Mouse (Mus musculus) C2C12 (cell line): ENCODE measurements at regions not wholly inside any gene's neighbourhood (a gene's known extent, or its start where the extent isn't known, plus 50 kb on each side); places are given as distances from the start of the nearest gene placed in this dataset.

Experiments
- CTCF ChIP-seq: IDR thresholded peaks from one replicate; pipeline ENCODE4 v1.5.1; 2011; ENCODE audit not compliant: control insufficient read depth, insufficient read depth, insufficient read length
- MAX ChIP-seq: IDR thresholded peaks from one replicate; pipeline ENCODE4 v1.6.1; 2011; ENCODE audit warnings: mild to moderate bottlenecking, control low read depth
- MYOD1 ChIP-seq: IDR thresholded peaks from one replicate; pipeline ENCODE4 v1.6.1; 2011; ENCODE audit warnings: low read depth; ENCODE audit not compliant: control insufficient read depth, insufficient read length
- MYOG ChIP-seq: IDR thresholded peaks from one replicate; pipeline ENCODE4 v1.6.1; 2011; ENCODE audit not compliant: control insufficient read depth, insufficient read length; ENCODE audit errors: extremely low read depth
- USF1 ChIP-seq: IDR thresholded peaks from one replicate; pipeline ENCODE4 v1.6.1; 2011; ENCODE audit warnings: low read depth, mild to moderate bottlenecking, control low read depth, moderate library complexity

DNA sequence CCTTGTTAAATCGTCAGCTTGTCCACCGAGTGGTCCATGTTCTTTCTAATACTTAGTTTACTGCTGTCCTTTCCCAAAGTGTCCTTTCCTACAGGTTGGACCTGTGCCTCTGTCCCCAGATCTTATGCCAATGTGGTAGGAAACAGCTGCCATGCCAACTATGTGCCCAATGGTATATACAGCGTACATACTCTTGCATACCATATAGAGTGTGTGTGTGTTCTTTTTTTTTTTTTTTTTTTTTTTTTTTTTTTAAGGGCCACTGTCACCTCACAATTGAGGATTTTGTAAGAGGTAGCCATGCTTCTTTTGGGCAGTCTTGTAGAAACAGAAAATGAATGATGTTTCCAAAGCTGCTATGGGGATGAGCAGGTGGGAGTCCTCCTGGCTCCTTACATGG, 1163.2 kb upstream of the A1bg start:
- TF ChIP-seq CTCF (no peak), USF1 (no peak), MYOG (no peak), MAX (no peak), MYOD1 (no peak)
